8 mouse cellular contexts compared by ENCODE assay signal in genomic region chr1:63181019-63181418, GRCm38 (mm10). TPM values are rescaled to one million over a fixed set of nuclear protein-coding genes. Genes with fewer than 3 reads are reported as not detected.
DNase-seq lines count a peak whose midpoint lies in the region; ATAC-seq and TF ChIP-seq lines count a peak whose summit lies in the region.

No protein-coding gene starts in this region.

- peak; percentile 95 for DNase-seq in c-Kit-positive CD71-positive TER-119-positive erythroid progenitor cells, embryonic 14.5 days (ENCODE audit: low spot score)
- peak; percentile 95 to 96 for DNase-seq in heart, postnatal 10 days
- DNase-seq in kidney, postnatal 4 days = peak; percentile 96
- peak; percentile 92 for DNase-seq in telencephalon, adult 2 months (ENCODE audit: low read depth, low spot score)

- peak; percentile 85 for ATAC-seq in forebrain, embryonic 12.5 days (ENCODE audit: low FRiP score)
- peak; percentile 60 for ATAC-seq in liver, embryonic 15.5 days (ENCODE audit: insufficient read depth)
- peak; percentile 83 for ATAC-seq in neural tube, embryonic 13.5 days (ENCODE audit: low read depth)

- no peak overlapping the region for H3K4me3 ChIP-seq in E14TG2a.4 (replicated peaks; ENCODE audit: low read length)
- no peak overlapping the region for H3K4me3 ChIP-seq in forebrain, embryonic 12.5 days (replicated peaks)
- no peak overlapping the region for H3K4me3 ChIP-seq in liver, embryonic 15.5 days (replicated peaks)
- no peak overlapping the region for H3K4me3 ChIP-seq in neural tube, embryonic 13.5 days

- H3K4me1 ChIP-seq in E14TG2a.4 (replicated peaks; ENCODE audit: low read depth, low read length) = peaks cover 28% of the 10 kb centered on the region
- peaks cover 14% of the 10 kb centered on the region for H3K4me1 ChIP-seq in forebrain, embryonic 12.5 days
- H3K4me1 ChIP-seq in liver, embryonic 15.5 days (replicated peaks) = peaks cover 20% of the 10 kb centered on the region
- H3K4me1 ChIP-seq in neural tube, embryonic 13.5 days (replicated peaks) = peaks cover 12% of the 10 kb centered on the region

- no peaks in the 10 kb centered on the region for H3K27me3 ChIP-seq in E14TG2a.4 (ENCODE audit: insufficient read depth, low read length)
- no peaks in the 10 kb centered on the region for H3K27me3 ChIP-seq in forebrain, embryonic 12.5 days
- H3K27me3 ChIP-seq in liver, embryonic 15.5 days = no peaks in the 10 kb centered on the region
- no peaks in the 10 kb centered on the region for H3K27me3 ChIP-seq in neural tube, embryonic 13.5 days

- H3K9me3 ChIP-seq in E14TG2a.4 (ENCODE audit: low read length) = peaks cover 5% of the 10 kb centered on the region
- H3K9me3 ChIP-seq in forebrain, embryonic 12.5 days = no peaks in the 10 kb centered on the region
- no peaks in the 10 kb centered on the region for H3K9me3 ChIP-seq in liver, embryonic 15.5 days (replicated peaks)
- H3K9me3 ChIP-seq in neural tube, embryonic 13.5 days = no peaks in the 10 kb centered on the region

- TF ChIP-seq CTCF in E14TG2a.4 (conservative IDR thresholded peaks at IDR 0.05; ENCODE audit: low read length) = peak; percentile 94

- no peak overlapping the region for H3K4me2 ChIP-seq in forebrain, embryonic 12.5 days
- H3K4me2 ChIP-seq in liver, embryonic 15.5 days = no peak overlapping the region
- no peak overlapping the region for H3K4me2 ChIP-seq in neural tube, embryonic 13.5 days

- no peak overlapping the region for H3K9ac ChIP-seq in forebrain, embryonic 12.5 days
- no peak overlapping the region for H3K9ac ChIP-seq in liver, embryonic 15.5 days
- no peak overlapping the region for H3K9ac ChIP-seq in neural tube, embryonic 13.5 days

- intact Hi-C loops in heart, postnatal 10 days (cut with DNase I) = no loop called here

- H3K27ac ChIP-seq in forebrain, embryonic 12.5 days = 0 out of 2 replicates have a peak overlapping the region, but pooled peaks have one; percentile 26
- H3K27ac ChIP-seq in liver, embryonic 15.5 days (replicated peaks) = 0 out of 2 replicates have a peak overlapping the region, but pooled peaks have one; percentile 4
- no peak overlapping the region; the same call in 1 of the 2 replicates for H3K27ac ChIP-seq in neural tube, embryonic 13.5 days (replicated peaks)

- peaks cover 48% of the 10 kb centered on the region for H3K36me3 ChIP-seq in E14TG2a.4 (ENCODE audit: insufficient read depth, low read length)
- peaks cover 25% of the 10 kb centered on the region for H3K36me3 ChIP-seq in forebrain, embryonic 12.5 days (replicated peaks)
- H3K36me3 ChIP-seq in liver, embryonic 15.5 days (replicated peaks) = peaks cover 33% of the 10 kb centered on the region
- H3K36me3 ChIP-seq in neural tube, embryonic 13.5 days = peaks cover 24% of the 10 kb centered on the region

- WGBS in forebrain, embryonic 12.5 days = 4% methylated on average over 3 of the region's 3 CpGs
- WGBS in liver, embryonic 15.5 days (ENCODE audit: insufficient replicate concordance) = 5% methylated on average over 3 of the region's 3 CpGs
- WGBS in neural tube, embryonic 13.5 days = 4% methylated on average over 3 of the region's 3 CpGs

RNA-seq across cellular contexts. Expression of gene Ndufs1, which starts 4.4 kb away (rescaled TPM):
- polyA plus RNA-seq in forebrain, embryonic 12.5 days (2016; fragmentation: Nextera tagmentation; extraction: Ambion mirVana) = 122 and 129 TPM in 2 replicates
- 100 to 1,000 TPM; 670 to 683 TPM for total RNA-seq in heart, postnatal 10 days (2021)
- polyA plus RNA-seq in liver, embryonic 15.5 days (2015; fragmentation: Nextera tagmentation; extraction: Ambion mirVana) = 94.0 and 100 TPM in 2 replicates
- polyA plus RNA-seq in neural tube, embryonic 13.5 days (2015; fragmentation: Nextera tagmentation; extraction: Ambion mirVana) = 143 and 145 TPM in 2 replicates

RNA-seq across cellular contexts. Expression of gene Eef1b2, which starts 4.4 kb away (rescaled TPM):
- 397 and 421 TPM in 2 replicates for polyA plus RNA-seq in forebrain, embryonic 12.5 days (2016; fragmentation: Nextera tagmentation; extraction: Ambion mirVana)
- 100 to 1,000 TPM; 445 to 453 TPM for total RNA-seq in heart, postnatal 10 days (2021)
- polyA plus RNA-seq in liver, embryonic 15.5 days (2015; fragmentation: Nextera tagmentation; extraction: Ambion mirVana) = 246 and 251 TPM in 2 replicates
- polyA plus RNA-seq in neural tube, embryonic 13.5 days (2015; fragmentation: Nextera tagmentation; extraction: Ambion mirVana) = 469 and 536 TPM in 2 replicates

RNA-seq across cellular contexts. Expression of gene Gpr1, which starts 33.3 kb away (rescaled TPM):
- polyA plus RNA-seq in forebrain, embryonic 12.5 days (2016; fragmentation: Nextera tagmentation; extraction: Ambion mirVana) = 0.36 and 0.59 TPM in 2 replicates
- under 1 TPM; 0.22 to 0.35 TPM for total RNA-seq in heart, postnatal 10 days (2021)
- polyA plus RNA-seq in liver, embryonic 15.5 days (2015; fragmentation: Nextera tagmentation; extraction: Ambion mirVana) = 0.08 and 0.12 TPM in 2 replicates
- 0.59 and 1.1 TPM in 2 replicates for polyA plus RNA-seq in neural tube, embryonic 13.5 days (2015; fragmentation: Nextera tagmentation; extraction: Ambion mirVana)
